Mouse (Mus musculus): ENCODE results near the gene Srd5a2.

Srd5a2 gene

DNA sequence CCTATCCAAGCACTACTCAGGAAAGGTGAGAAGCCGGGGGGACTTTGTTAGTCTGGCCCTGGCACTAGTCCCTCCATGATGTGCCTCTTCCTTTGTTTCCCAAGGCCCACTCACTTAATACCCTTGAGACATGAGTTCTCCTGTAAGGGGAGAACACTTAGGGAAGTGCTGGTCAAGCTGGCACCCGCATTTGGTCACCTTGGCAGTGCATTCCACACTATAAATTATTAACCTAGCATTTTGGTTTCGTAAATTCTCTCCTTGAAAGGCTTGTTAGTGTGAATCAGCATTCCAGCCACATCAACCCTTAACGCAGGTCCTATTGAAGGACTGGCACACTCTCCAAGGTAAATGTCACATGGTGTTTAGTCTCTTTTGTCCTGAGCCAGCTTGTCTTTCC is 61.8 kb downstream of the Srd5a2 start:
- in situ Hi-C loops (cut with MboI): no loop called here

DNA sequence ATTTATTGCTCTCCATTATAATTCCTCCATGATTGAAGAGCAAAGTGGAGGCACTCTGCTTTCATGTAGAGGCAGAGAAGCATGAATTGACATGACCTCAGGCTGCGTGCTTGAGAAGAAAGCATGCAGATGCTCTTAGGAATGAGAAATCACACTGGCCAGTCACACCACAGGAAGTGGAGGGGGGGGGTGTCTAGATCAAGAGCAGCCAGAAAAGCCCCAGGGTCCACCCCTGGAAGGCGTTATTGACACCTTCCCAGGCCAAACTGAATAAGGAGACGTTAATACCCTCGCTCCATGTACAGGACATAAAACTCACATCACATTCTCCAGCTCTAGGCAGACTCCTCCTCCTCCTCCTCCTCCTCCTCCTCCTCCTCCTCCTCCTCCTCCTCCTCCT is 63.2 kb downstream of the Srd5a2 start:
- in situ Hi-C loops (cut with MboI): no loop called here

DNA sequence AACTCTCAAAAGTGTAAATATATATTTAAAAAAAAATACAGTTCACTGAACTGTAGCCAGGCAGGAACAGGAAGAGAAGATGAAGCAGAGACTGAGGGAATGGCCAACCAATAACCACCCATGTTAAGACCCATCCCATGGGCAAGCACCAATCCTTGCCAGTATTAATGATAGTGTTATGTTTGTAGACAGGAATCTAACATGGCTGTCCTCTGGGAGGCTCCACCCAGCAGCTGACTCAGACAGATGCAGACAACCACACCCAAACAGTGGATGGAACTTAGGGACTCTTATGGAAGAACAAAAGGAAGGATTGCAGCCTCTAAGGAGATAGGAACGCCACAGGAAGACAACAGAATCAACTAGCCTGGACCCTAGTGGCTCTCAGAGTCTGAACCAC is 64.8 kb downstream of the Srd5a2 start:
- in situ Hi-C loops (cut with MboI): no loop called here

DNA sequence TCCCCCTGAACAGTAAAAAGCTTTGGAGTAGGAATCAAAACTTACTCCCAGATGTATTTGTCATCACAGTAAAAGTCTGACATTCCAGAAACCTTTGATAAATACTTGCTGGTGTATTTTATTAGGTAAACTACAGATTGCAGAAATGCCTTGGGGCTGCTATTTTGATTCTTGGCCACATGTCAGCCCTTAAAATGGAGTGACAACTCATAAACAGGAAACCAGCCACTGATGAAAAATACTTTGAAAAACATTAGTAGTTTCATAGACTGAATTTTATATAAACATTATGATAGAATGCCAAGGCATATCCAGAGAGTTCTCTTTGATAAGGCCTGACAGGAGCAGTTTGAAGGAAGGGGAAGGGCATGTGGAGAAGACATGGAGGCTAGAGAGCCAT is 71.7 kb downstream of the Srd5a2 start:
- in situ Hi-C loops (cut with MboI): no loop called here

DNA sequence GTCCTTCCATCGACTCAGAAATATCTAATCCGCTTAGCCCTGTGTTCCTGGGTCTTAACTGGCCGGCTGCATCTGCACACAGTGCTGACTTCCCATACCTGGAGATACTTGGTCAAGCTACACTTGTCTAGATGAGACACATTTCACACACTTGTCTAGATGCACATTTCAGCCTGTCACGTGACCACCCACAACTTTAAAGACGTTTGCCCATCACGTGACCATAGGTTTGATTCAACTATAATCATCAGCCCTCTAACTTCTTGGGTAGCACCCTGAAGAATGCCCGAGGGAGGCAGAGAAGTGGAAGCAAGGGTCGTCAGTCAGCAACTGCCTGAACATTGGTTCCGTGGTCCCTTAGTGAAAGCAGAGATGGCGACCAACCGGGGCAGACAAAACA is 75.1 kb downstream of the Srd5a2 start:
- in situ Hi-C loops (cut with MboI): no loop called here

DNA sequence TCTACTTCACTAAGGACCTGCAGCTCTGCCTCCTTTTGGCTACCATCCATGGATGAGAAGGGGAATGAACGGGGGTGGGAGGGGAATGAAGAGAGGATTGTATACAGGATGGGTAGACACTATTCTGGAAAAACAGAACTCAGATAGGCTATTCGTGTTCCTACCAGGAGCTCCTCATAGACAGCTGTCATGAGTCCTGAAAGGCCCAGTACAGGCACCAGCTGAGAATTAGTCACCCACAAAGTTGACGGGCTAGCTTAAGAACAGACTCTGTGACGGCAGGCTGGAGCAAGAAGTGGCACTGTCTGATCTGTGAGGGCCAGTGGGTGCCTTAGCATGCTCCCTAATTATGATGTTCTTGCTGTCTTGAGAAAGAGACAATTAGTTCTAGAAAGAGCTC is 76.4 kb downstream of the Srd5a2 start:
- in situ Hi-C loops (cut with MboI): no loop called here

DNA sequence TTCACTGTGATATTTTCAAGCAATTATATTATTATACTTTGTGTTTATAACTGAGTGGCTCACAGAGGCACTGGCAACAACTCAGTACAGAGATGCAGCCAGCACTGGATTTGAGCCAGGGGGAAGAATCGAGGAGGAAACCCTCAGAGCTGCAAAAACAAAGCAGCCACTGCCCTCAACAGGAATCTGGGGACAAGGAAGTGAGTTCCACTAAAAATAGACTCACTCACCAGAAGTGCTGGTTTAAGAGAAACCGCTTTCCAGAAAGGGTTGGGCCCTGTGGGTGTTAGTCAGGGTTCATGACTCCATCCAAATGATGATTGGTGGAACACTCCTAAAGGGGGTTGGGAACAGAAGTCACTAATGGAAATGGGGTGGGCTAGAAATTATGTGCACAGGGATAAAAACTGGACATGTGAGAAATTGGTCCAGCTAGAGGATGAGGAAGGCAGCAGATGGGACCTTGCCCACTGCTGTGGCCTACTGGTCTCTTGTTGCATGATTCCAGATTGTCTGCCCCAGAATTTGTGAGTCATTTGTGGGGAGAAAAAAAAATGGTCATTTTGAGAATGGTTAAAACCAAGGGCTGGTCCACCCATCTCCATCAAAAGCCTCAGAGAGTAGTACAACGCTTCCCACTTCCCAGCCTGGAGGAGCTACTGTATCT is 77.2 kb downstream of the Srd5a2 start:
- in situ Hi-C loops (cut with MboI): no loop called here
